Mouse (Mus musculus) liver, embryonic 14.5 days (tissue): ENCODE results near the gene Rab35. TPM values are rescaled to one million over a fixed set of nuclear protein-coding genes. Genes with fewer than 3 reads are reported as not detected.

ENCODE experiments used
- ATAC-seq: fragments of 200-750 bp; cut with Nextera tagmentation; 2 replicates; pipeline ENCODE4 v1.8.0; 2017; ENCODE audit warnings: moderate number of reproducible peaks, mild to moderate bottlenecking, moderate library complexity; ENCODE audit not compliant: insufficient read depth
- DNase-seq, 3 experiments: peaks; one replicate each; pipeline ENCODE4 v3.0.0-alpha.2; 2012 to 2013; ENCODE audit warnings: low read depth in 3 of 3, low spot score in 3 of 3
- H3K27ac ChIP-seq: fragments of 300-500 bp; sonication (generic); 2 replicates; pipeline ENCODE4 v1.5.1; 2014; ENCODE audit warnings: moderate library complexity, mild to moderate bottlenecking, control low read depth, inconsistent platforms
- H3K27me3 ChIP-seq: fragments of 300-500 bp; sonication (generic); 2 replicates; pipeline ENCODE4 v1.6.1; 2014; ENCODE audit warnings: mild to moderate bottlenecking, low read length, moderate library complexity; ENCODE audit not compliant: control insufficient read depth, insufficient read depth
- H3K36me3 ChIP-seq: fragments of 300-500 bp; sonication (generic); replicated peaks from 2 replicates; pipeline ENCODE4 v1.6.1; 2014; ENCODE audit warnings: low read depth; ENCODE audit not compliant: control insufficient read depth, insufficient read depth
- H3K4me1 ChIP-seq, 2 experiments: fragments of 200-500 bp in 1 of 2; fragments of 300-500 bp in 1 of 2; sonication (generic) in 1 of 2; replicated peaks; 2 replicates each; pipeline ENCODE4 v1.6.1; 2012 to 2014; ENCODE audit warnings: antibody characterized with exemption in 1 of 2, inconsistent platforms in 1 of 2, low read length in 1 of 2; ENCODE audit not compliant: control insufficient read depth in 2 of 2, insufficient read depth in 2 of 2
- H3K4me2 ChIP-seq: fragments of 300-500 bp; sonication (generic); 2 replicates; pipeline ENCODE4 v1.6.1; 2014; ENCODE audit warnings: low read depth, mild to moderate bottlenecking, control low read depth, moderate library complexity
- H3K4me3 ChIP-seq, 2 experiments: fragments of 200-500 bp in 1 of 2; fragments of 300-500 bp in 1 of 2; sonication (generic) in 1 of 2; 2 replicates each; pipeline ENCODE4 v1.5.1; 2012 to 2014; ENCODE audit warnings: low read depth in 2 of 2, low read length in 2 of 2, mild to moderate bottlenecking in 2 of 2, control low read depth in 1 of 2, inconsistent platforms in 1 of 2, moderate library complexity in 1 of 2; ENCODE audit not compliant: insufficient read depth in 1 of 2
- H3K9ac ChIP-seq: fragments of 300-500 bp; sonication (generic); replicated peaks from 2 replicates; pipeline ENCODE4 v1.6.1; 2014; ENCODE audit warnings: mild to moderate bottlenecking, control low read depth, moderate library complexity
- H3K9me3 ChIP-seq: fragments of 300-500 bp; sonication (generic); 2 replicates; pipeline ENCODE4 v1.6.1; 2016; ENCODE audit warnings: low read length, mixed read lengths; ENCODE audit not compliant: control insufficient read depth
- CTCF ChIP-seq: IDR thresholded peaks from 2 replicates; pipeline ENCODE4 v1.5.1; 2016; ENCODE audit warnings: antibody characterized with exemption, low read depth, control low read depth
- EP300 ChIP-seq: IDR thresholded peaks from 2 replicates; pipeline ENCODE4 v1.6.1; 2016; ENCODE audit warnings: antibody characterized with exemption, low read depth
- WGBS: fragments of 180-500 bp; shearing (Covaris S2); extraction: QIAGEN DNeasy Blood & Tissue Kit; methylation state at CpG from one replicate; pipeline ENCODE4 v1.1.7; 2014; ENCODE audit not compliant: insufficient replicate concordance; 5-methylcytosine and 5-hydroxymethylcytosine counted together
- polyA plus RNA-seq, 2 experiments: library from polyadenylated mRNA; depleted of rRNA in 1 of 2; stranded (reverse) in 1 of 2; unstranded in 1 of 2; fragments of >200 nt; fragmentation: Nextera tagmentation in 1 of 2; extraction: Ambion mirVana in 1 of 2; gene quantifications; 2 replicates each; pipeline versions ENCODE4 v1.2.1 to v1.2.3; 2012 to 2014

Rab35 gene
- polyA plus RNA-seq, 2 experiments, result 14.9 to 28.2 TPM

DNA sequence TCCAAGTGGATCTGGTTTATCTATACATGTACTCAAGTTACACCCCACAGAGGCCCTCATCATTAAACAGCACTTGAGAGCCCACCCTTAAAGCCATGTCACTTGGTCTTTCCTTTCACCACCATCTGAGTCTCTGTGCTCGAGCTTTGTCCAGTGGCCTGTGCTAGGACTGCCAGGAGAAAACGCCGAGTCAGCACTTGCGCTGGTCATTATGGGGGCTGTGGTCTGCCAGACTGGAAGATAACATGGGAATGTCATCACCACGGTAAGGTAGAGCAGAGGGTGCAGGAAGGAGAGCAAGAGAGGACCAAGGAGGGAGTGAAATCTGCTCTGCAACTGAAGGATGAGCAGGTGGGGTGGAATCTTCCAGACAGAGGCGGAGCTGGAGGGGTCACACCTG lies 26.6 kb downstream of the Rab35 start:
- Histone ChIP-seq H3K9me3 (no peaks in the 10 kb centered on the region), H3K4me2 (no peak overlapping the region), H3K9ac (no peak overlapping the region), H3K4me1 (no peaks in the 10 kb centered on the region), H3K27me3 (no peaks in the 10 kb centered on the region), H3K4me3 (no peak overlapping the region), H3K36me3 (no peaks in the 10 kb centered on the region), H3K27ac (no peak overlapping the region)
- WGBS, result 60% methylated on average over 6 of the region's 6 CpGs
- ATAC-seq (no peak), DNase-seq (no peak)
- TF ChIP-seq EP300 (no peak), CTCF (no peak)

DNA sequence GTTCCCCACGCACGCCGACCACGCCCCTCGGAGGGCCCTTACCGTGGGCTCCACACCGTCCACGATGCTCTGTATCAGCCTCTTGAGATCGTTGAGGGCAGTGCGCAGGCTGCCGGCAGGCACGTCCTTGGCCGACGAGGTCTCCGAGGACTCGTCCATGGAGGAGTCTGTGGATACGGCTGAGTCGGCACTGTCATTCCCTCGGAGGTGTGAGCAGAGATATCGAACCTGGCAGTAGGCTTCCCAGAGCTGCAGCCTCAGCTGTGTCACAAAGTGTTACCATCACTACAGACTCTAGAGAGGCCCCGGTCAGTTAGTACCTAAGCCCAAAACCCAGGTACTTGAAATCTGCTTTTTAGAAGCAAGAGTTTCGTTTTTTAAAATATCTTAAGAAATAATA lies 30.9 kb downstream of the Rab35 start:
- Histone ChIP-seq H3K4me3 (no peak overlapping the region), H3K4me2 (no peak overlapping the region), H3K27me3 (no peaks in the 10 kb centered on the region), H3K9me3 (no peaks in the 10 kb centered on the region), H3K9ac (no peak overlapping the region), H3K36me3 (no peaks in the 10 kb centered on the region), H3K27ac (no peak overlapping the region), H3K4me1 (no peaks in the 10 kb centered on the region)
- no peak for TF ChIP-seq CTCF
- TF ChIP-seq EP300, result no peak
- 77% methylated on average over 22 of the region's 22 CpGs for WGBS
- no peak for DNase-seq
- ATAC-seq, result no peak

DNA sequence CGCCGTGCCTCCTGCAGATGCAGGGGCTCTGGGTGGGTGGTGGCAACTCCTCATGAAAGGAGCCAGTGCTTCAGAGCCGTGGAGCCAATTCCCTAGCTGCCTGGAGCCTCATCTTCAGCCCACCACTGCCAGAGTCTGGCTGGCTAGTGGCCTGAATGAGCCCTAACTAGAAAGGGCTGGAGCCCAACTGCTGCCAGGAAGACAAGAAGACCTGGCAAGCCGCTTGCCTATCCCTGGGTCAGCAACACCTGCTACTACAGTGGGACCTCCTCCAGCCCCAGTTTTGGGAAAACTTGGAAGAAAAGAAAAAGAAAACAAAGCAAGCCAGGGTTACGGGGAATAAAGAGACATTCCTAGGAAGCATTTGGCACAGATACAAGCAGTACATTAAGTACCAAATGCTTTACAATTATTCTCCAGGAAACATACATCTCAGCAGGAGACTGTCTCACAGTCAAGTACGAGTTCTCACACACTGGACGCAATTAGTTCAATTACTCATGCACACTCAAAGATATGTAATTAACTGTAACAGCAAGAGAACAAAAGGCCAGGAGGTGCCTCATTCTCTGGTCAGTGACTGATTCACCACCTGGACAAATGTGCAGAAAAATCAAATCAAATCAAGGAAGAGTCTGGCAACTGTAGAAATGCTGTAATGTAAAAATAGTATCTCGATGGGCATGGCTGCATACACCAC lies 34.8 kb downstream of the Rab35 start:
- no peaks in the 10 kb centered on the region for H3K36me3 ChIP-seq
- H3K9ac ChIP-seq, result no peak overlapping the region
- H3K4me3 ChIP-seq, result no peak overlapping the region
- H3K4me1 ChIP-seq, result no peaks in the 10 kb centered on the region
- H3K4me2 ChIP-seq, result no peak overlapping the region
- H3K27me3 ChIP-seq, result no peaks in the 10 kb centered on the region
- no peaks in the 10 kb centered on the region for H3K9me3 ChIP-seq
- no peak for DNase-seq
- TF ChIP-seq EP300, result no peak
- TF ChIP-seq CTCF, result no peak
- WGBS, result 54% methylated on average over 8 of the region's 8 CpGs
- no peak overlapping the region for H3K27ac ChIP-seq
- ATAC-seq, result no peak

DNA sequence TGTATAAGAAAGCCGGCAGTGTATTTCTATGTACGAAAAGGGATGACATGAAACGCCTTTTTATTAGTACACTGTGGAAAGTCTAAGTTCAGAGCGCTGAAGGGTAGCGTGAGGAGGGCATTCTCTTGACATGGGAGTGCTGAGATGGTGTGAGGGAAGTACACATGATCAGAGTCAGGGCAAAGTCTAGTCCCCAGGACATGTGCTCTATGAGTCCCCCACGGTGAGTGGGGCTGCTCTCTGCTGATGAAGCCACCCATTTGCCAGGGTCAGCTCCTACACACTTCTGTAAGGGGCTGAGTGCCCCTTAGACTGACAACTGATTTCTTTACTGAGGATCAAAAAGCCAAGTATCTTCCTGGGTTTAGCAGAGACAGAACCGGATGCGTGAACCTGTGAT lies 35.5 kb downstream of the Rab35 start:
- WGBS, result 64% methylated on average over 8 of the region's 8 CpGs
- no peak overlapping the region for H3K4me2 ChIP-seq
- no peak overlapping the region for H3K9ac ChIP-seq
- ATAC-seq (no peak), DNase-seq (no peak)
- no peak overlapping the region for H3K27ac ChIP-seq
- no peak overlapping the region for H3K4me3 ChIP-seq
- H3K36me3 ChIP-seq, result no peaks in the 10 kb centered on the region
- H3K27me3 ChIP-seq, result no peaks in the 10 kb centered on the region
- TF ChIP-seq CTCF (no peak), EP300 (no peak)
- no peaks in the 10 kb centered on the region for H3K9me3 ChIP-seq
- H3K4me1 ChIP-seq, result no peaks in the 10 kb centered on the region

DNA sequence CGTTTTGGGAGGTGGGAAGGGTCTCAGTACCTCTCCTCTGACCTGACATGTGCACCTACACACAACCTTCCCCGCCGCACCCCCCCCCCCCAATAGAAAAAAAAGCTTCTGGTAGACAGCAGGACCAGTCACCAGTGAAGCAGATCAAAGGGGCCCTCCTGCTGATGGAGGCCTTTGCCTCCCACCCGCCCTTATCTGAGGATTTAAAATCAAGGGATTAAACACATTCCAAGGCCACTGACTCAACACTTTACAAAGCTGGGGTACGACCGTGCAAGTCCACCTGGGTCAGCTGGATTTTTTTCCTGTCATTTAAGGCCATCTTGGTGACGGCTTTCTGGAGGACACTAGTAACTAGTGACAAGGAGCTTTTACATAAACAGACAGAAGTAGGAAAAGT lies 36.2 kb downstream of the Rab35 start:
- Histone ChIP-seq H3K9ac (no peak overlapping the region), H3K4me1 (no peaks in the 10 kb centered on the region), H3K4me3 (no peak overlapping the region), H3K27me3 (no peaks in the 10 kb centered on the region), H3K9me3 (no peaks in the 10 kb centered on the region), H3K27ac (no peak overlapping the region), H3K4me2 (no peak overlapping the region), H3K36me3 (no peaks in the 10 kb centered on the region)
- 35% methylated on average over 7 of the region's 7 CpGs for WGBS
- no peak for ATAC-seq
- DNase-seq, result no peak
- TF ChIP-seq EP300 (no peak), CTCF (no peak)
